Mouse (Mus musculus): ENCODE measurements around the gene Ugt1a7c.

- TF ChIP-seq POLR2A (IDR thresholded peaks at IDR 0.05; ENCODE audit: control insufficient read depth, extremely low read depth, insufficient read depth, low read length, poor library complexity), result no peak
- TF ChIP-seq CTCF (IDR thresholded peaks at IDR 0.05; ENCODE audit: borderline replicate concordance, control insufficient read depth, extremely low read depth, insufficient read depth, low read length, poor library complexity), result no peak
Observed at GRCm38 (mm10) chr1:88070495-88070894, 24.4 kb upstream of the Ugt1a7c start, which contains the start of gene Ugt1a9.

Measured in thymus, adult 2 months (tissue).